Mouse (Mus musculus) liver, embryonic 11.5 days (tissue): Measurements from ENCODE around the gene Me1. TPM values are rescaled to one million over a fixed set of nuclear protein-coding genes. Genes with fewer than 3 reads are reported as not detected.

Experiments
- ATAC-seq: fragments of 200-750 bp; cut with Nextera tagmentation; replicated peaks from 2 replicates; pipeline ENCODE4 v1.8.0; 2017; ENCODE audit warnings: moderate number of reproducible peaks, mild to moderate bottlenecking, moderate TSS enrichment, moderate library complexity; ENCODE audit not compliant: low FRiP score
- DNase-seq: peaks from one replicate; pipeline ENCODE4 v3.0.0-alpha.2; 2017; ENCODE audit warnings: low spot score
- H3K27ac ChIP-seq: fragments of 300-500 bp; sonication (generic); 2 replicates; pipeline ENCODE4 v1.5.1; 2014; ENCODE audit warnings: mild to moderate bottlenecking, low read depth, low read length, control low read depth
- H3K27me3 ChIP-seq: fragments of 300-500 bp; sonication (generic); replicated peaks from 2 replicates; pipeline ENCODE4 v1.6.1; 2014; ENCODE audit warnings: low read length, mixed read lengths; ENCODE audit not compliant: control insufficient read depth, insufficient read depth
- H3K36me3 ChIP-seq: fragments of 300-500 bp; sonication (generic); 2 replicates; pipeline ENCODE4 v1.6.1; 2014; ENCODE audit warnings: mild to moderate bottlenecking, low read length, moderate library complexity, mixed read lengths; ENCODE audit not compliant: control insufficient read depth, insufficient read depth
- H3K4me1 ChIP-seq: fragments of 300-500 bp; sonication (generic); replicated peaks from 2 replicates; pipeline ENCODE4 v1.6.1; 2014; ENCODE audit warnings: low read length, mixed read lengths; ENCODE audit not compliant: control insufficient read depth, insufficient read depth
- H3K4me2 ChIP-seq: fragments of 300-500 bp; sonication (generic); 2 replicates; pipeline ENCODE4 v1.6.1; 2014; ENCODE audit warnings: mild to moderate bottlenecking, control low read depth, moderate library complexity
- H3K4me3 ChIP-seq: fragments of 300-500 bp; sonication (generic); 2 replicates; pipeline ENCODE4 v1.5.1; 2014; ENCODE audit warnings: low read depth, low read length, control low read depth
- H3K9ac ChIP-seq: fragments of 300-500 bp; sonication (generic); 2 replicates; pipeline ENCODE4 v1.6.1; 2014; ENCODE audit warnings: low read depth, low read length, control low read depth
- H3K9me3 ChIP-seq: fragments of 300-500 bp; sonication (generic); 2 replicates; pipeline ENCODE4 v1.6.1; 2016; ENCODE audit warnings: low read length, inconsistent platforms, mixed read lengths; ENCODE audit not compliant: control insufficient read depth
- WGBS: fragments of 180-500 bp; shearing (Covaris S2); extraction: QIAGEN DNeasy Blood & Tissue Kit; methylation state at CpG from one replicate; pipeline ENCODE4 v1.1.7; 2014; 5-methylcytosine and 5-hydroxymethylcytosine counted together
- polyA plus RNA-seq: library from polyadenylated mRNA; unstranded; fragments of >200 nt; fragmentation: Nextera tagmentation; extraction: Ambion mirVana; gene quantifications from 2 replicates; pipeline ENCODE4 v1.2.1, GENCODE M21; 2014

Me1 gene
- polyA plus RNA-seq, 1 experiment from 2014 or later = 7.7 TPM

DNA sequence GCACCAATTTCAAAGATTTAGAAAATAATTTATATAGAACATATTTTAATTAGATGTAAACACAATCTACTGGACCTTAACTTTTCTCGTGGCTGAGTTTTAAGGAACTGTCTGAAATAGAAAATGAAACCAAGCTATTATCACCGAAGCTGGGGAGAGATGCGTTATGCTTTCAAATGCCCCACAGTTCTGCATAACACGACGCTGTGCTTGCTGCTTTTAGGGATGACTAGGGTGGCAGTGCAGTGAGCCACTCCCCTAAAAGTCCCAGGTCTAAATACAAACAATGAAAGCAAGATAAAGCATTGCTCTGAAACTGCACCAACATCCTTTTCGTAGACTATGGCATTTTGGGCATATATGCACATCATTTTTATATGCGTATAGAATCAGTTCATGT, 64.6 kb downstream of the Me1 start:
- no peak for ATAC-seq
- H3K4me1 ChIP-seq = no peaks in the 10 kb centered on the region
- no peak overlapping the region for H3K4me3 ChIP-seq
- DNase-seq = no peak
- no peaks in the 10 kb centered on the region for H3K9me3 ChIP-seq
- no peak overlapping the region for H3K9ac ChIP-seq
- WGBS = 79% methylated on average over 7 of the region's 7 CpGs
- H3K27me3 ChIP-seq = no peaks in the 10 kb centered on the region
- no peak overlapping the region for H3K27ac ChIP-seq
- no peak overlapping the region for H3K4me2 ChIP-seq
- H3K36me3 ChIP-seq = no peaks in the 10 kb centered on the region

DNA sequence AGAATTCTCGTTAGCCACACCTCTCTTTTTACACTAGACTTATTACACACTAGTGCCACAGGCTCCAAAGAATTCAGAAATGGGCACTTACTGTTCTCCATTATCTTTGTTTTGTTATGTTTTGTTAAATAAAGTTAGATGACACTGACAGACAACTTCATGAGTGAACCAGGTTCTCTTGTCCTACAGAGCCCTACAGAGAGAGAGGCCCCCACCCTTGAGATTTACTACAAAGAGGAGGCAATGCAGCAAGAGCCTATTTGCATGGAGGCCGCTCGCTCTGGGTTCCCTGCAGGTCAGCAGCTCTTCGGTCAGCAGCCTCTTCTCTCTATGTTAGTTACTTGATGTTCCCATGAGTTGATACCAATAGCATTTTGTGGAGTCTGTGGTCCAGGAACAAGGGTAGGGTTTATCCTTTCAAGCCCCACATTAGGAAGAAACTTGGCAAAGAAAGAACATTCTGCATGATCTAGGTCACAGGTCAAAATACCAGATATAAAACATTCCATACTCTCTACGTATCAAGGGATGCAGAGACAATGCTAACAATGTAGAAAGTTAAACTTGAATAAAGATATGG, 65.3 kb downstream of the Me1 start:
- ATAC-seq = no peak
- DNase-seq = no peak
- H3K9ac ChIP-seq = no peak overlapping the region
- no peak overlapping the region for H3K4me2 ChIP-seq
- H3K4me3 ChIP-seq = no peak overlapping the region
- H3K9me3 ChIP-seq = no peaks in the 10 kb centered on the region
- 77% methylated on average over 5 of the region's 5 CpGs for WGBS
- no peaks in the 10 kb centered on the region for H3K27me3 ChIP-seq
- H3K27ac ChIP-seq = no peak overlapping the region
- H3K36me3 ChIP-seq = no peaks in the 10 kb centered on the region
- no peaks in the 10 kb centered on the region for H3K4me1 ChIP-seq

DNA sequence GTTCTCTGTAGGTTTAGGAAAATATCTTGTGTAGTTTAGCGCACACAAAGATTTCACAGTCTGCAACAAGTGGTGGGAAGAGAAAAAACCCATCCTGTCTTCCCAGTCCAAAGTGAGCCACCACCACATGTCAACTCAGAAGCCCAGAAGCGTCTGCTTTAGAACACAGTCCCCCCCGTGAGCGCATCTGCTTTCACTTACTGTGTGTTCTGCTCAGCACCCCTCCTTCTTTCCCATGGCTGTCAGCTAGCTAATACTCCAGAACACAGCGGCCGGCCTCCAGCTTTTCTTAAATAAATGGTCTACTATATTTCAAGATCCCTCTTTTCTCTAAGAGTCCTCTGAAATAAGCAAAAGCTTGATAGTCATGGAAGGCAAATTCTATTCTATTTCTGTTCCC, 66.4 kb downstream of the Me1 start:
- Histone ChIP-seq H3K27ac (no peak overlapping the region), H3K4me3 (no peak overlapping the region), H3K27me3 (no peaks in the 10 kb centered on the region), H3K4me1 (no peaks in the 10 kb centered on the region), H3K9ac (no peak overlapping the region), H3K4me2 (no peak overlapping the region), H3K36me3 (no peaks in the 10 kb centered on the region), H3K9me3 (no peaks in the 10 kb centered on the region)
- 65% methylated on average over 6 of the region's 6 CpGs for WGBS
- DNase-seq (no peak), ATAC-seq (no peak)

DNA sequence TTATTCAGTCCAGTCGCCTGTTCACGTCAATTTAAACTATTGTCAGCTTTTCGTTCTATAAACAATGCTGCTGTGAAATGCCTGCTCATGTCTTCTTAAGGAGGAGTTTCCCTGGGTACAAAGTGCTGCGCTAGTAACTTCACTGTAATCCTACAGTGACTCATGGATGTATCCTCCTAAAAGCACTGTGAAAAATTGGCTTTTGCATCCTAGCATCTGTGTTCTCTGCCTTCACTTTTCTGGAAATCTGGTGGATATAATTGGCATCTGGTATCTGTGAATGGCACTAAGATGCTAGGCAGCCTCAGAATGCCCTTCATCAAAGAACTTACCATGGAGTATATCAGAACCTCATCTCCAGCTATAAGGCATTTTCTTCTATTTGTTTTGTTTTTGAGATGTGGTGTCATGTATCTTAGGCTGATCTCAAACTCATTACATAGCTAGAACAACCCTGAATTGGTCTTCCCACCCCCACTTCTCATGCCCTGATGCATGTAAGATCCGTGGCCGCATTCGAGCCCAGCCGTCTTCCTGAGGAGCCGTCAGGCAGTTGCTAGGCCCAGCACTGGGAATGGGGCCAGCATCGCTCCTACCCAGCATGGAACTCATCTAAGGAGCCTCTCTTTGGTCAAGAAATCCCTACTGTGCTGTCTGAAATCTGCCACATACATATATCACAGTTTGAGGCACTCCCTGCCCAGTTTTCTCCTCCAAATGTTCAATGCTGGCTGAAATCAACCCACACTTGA, 67.8 kb downstream of the Me1 start:
- DNase-seq (no peak), ATAC-seq (no peak)
- Histone ChIP-seq H3K36me3 (no peaks in the 10 kb centered on the region), H3K4me3 (no peak overlapping the region), H3K4me2 (no peak overlapping the region), H3K9me3 (no peaks in the 10 kb centered on the region), H3K27me3 (no peaks in the 10 kb centered on the region), H3K27ac (no peak overlapping the region), H3K4me1 (no peaks in the 10 kb centered on the region), H3K9ac (no peak overlapping the region)
- WGBS = 84% methylated on average over 10 of the region's 10 CpGs

DNA sequence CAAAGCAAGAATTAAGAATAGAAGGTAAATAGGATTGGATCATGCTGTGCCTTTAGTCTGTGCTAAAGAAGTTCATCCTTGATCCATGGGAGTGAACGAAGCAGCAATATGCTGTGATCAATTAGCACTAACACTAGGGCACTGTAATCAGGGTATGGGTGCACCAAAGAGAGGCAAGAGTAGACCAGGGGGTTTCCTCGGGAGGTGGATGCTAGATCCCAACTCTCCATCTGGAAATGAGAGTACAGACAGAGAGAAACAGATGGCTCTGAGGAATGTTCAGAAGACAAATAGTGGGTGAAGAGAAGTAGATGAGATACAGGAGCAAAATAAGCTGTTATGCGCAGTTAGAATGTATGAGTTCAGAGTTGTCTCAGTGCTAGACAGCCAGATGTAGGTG, 68.8 kb downstream of the Me1 start:
- WGBS = 63% methylated on average over 3 of the region's 3 CpGs
- H3K27ac ChIP-seq = no peak overlapping the region
- no peak overlapping the region for H3K4me2 ChIP-seq
- ATAC-seq (no peak), DNase-seq (no peak)
- no peak overlapping the region for H3K9ac ChIP-seq
- H3K4me1 ChIP-seq = no peaks in the 10 kb centered on the region
- no peaks in the 10 kb centered on the region for H3K36me3 ChIP-seq
- no peaks in the 10 kb centered on the region for H3K9me3 ChIP-seq
- H3K4me3 ChIP-seq = no peak overlapping the region
- no peaks in the 10 kb centered on the region for H3K27me3 ChIP-seq

DNA sequence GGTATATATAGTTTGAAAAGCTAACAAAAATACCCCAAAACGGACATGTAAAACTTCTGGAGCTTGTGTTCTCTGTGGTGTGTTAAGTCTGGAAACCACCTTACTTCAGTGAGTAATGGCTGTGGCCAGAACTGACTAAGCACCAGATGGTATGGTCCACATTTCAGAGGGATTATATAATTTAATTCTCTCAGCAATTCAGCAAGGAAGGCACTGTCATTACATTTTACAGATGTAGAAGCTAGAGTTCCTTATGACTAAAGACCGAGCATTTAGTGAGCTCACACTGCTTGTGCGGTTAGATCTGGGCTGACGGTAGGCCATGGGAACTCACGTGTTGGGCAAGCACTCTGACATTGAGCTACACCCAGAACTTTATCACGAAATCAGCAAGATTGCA, 71.0 kb downstream of the Me1 start:
- H3K4me2 ChIP-seq = no peak overlapping the region
- H3K9me3 ChIP-seq = no peaks in the 10 kb centered on the region
- ATAC-seq (no peak), DNase-seq (no peak)
- H3K27ac ChIP-seq = no peak overlapping the region
- WGBS = 83% methylated on average over 6 of the region's 6 CpGs
- no peaks in the 10 kb centered on the region for H3K4me1 ChIP-seq
- H3K36me3 ChIP-seq = no peaks in the 10 kb centered on the region
- no peak overlapping the region for H3K9ac ChIP-seq
- no peaks in the 10 kb centered on the region for H3K27me3 ChIP-seq
- H3K4me3 ChIP-seq = no peak overlapping the region

DNA sequence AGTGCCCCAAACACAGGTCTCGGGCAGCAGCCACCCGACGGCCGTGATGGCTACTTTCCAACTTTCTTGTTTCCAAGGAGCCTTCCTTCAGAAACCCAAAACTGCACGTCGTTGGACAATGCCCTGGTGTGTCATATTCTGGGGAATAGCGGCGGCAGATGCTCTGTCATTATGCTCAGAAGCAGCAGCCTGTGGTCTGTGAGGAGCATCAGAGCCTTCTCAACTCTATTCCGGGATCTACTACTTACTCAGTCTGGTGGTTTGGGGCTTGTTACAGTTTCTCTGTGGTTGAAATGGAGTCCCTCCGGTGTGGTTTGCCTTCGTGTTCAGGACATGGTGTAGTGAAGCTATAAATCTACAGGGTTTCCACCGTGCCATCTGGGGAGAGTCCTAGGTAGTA, 71.7 kb downstream of the Me1 start:
- Histone ChIP-seq H3K27me3 (no peaks in the 10 kb centered on the region), H3K9ac (no peak overlapping the region), H3K4me2 (no peak overlapping the region), H3K4me1 (no peaks in the 10 kb centered on the region), H3K4me3 (no peak overlapping the region), H3K27ac (no peak overlapping the region), H3K9me3 (no peaks in the 10 kb centered on the region), H3K36me3 (no peaks in the 10 kb centered on the region)
- DNase-seq = no peak
- 84% methylated on average over 12 of the region's 12 CpGs for WGBS
- ATAC-seq = no peak

DNA sequence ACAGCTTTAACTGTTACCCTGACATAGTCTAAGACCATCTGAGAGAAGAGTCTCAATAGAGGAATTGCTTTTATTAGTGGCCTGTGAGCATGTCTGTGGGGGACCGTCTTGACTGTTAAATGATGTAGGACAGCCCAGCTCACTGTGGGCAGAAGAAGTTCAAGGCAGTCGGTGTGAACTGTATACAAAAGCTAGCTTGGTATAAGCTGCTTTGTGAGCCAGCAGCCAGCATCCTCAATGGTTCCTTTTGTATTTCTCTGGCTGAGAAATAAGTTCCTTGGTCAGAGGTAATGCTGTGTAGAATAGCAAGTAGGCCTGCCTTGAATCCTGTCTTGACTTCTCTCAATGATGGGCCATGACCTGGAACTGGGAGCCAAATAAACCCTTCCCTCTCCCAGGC, 73.7 kb downstream of the Me1 start:
- ATAC-seq (no peak), DNase-seq (no peak)
- no peak overlapping the region for H3K27ac ChIP-seq
- 79% methylated on average over 2 of the region's 2 CpGs for WGBS
- H3K27me3 ChIP-seq = no peaks in the 10 kb centered on the region
- no peaks in the 10 kb centered on the region for H3K4me1 ChIP-seq
- no peak overlapping the region for H3K9ac ChIP-seq
- no peak overlapping the region for H3K4me2 ChIP-seq
- H3K4me3 ChIP-seq = no peak overlapping the region
- no peaks in the 10 kb centered on the region for H3K36me3 ChIP-seq
- no peaks in the 10 kb centered on the region for H3K9me3 ChIP-seq
